Mouse (Mus musculus): ENCODE measurements around the gene Patl2. TPM values are rescaled to one million over a fixed set of nuclear protein-coding genes. Genes with fewer than 3 reads are reported as not detected.
A peak's percentile ranks its signal among the peaks of the same experiment; 100 is the strongest.
"Not testable (repeated sequence)": the region's sequence is repeated elsewhere in the genome, so short reads cannot be mapped to it uniquely, and the experiment has no call there.

The Patl2 gene
- polyA plus RNA-seq, 2 experiments: 0.04 TPM; not detected in 1

DNA sequence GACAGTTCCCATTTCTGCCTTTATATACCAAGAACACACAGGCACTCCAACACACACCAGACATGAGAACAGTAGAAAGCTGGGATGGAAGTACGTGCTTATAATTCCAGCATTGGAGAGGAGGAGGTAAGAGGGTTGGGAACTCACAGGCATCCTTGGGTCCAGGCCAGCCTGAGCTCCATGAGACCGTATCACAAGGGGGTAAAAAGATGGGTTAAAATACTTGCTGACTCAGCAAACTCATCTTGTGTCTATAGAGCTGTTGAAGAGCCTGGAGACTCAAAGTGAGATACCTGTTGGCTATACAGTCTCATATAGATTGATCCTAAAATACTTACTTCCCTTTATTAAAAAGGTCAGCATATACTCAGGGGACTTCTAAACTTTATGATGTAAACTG, 69.1 kb downstream of the Patl2 start:
- H3K27ac ChIP-seq: no peak overlapping the region
- no peak overlapping the region for H3K9ac ChIP-seq (replicated peaks)
- no peaks in the 10 kb centered on the region for H3K27me3 ChIP-seq (ENCODE audit: control insufficient read depth, insufficient read depth, low read length)
- H3K4me2 ChIP-seq (ENCODE audit: low read depth): peak overlapping the region; percentile 80
- no peak for TF ChIP-seq EP300 (IDR thresholded peaks at IDR 0.05; ENCODE audit: low read depth)
- TF ChIP-seq CTCF (IDR thresholded peaks at IDR 0.05; ENCODE audit: low read depth): no peak
- DNase-seq (ENCODE audit: low read depth in 3 of 3, low spot score in 3 of 3) (no peak), ATAC-seq (ENCODE audit: insufficient read depth) (no peak)
- WGBS (ENCODE audit: insufficient replicate concordance): 82% methylated on average over 2 of the region's 2 CpGs
- H3K4me3 ChIP-seq (ENCODE audit: insufficient read depth in 1 of 2, low read depth in 2 of 2, low read length in 2 of 2): peak overlapping the region in 1 of 2 experiments; percentile 98; a peak in 1 of 4 replicates
- H3K36me3 ChIP-seq (replicated peaks; ENCODE audit: control insufficient read depth, insufficient read depth, low read depth): peaks cover 6% of the 10 kb centered on the region
- H3K9me3 ChIP-seq (ENCODE audit: control insufficient read depth, low read length): no peaks in the 10 kb centered on the region
- peaks cover 12 to 13% of the 10 kb centered on the region in 2 experiments for H3K4me1 ChIP-seq (replicated peaks; ENCODE audit: control insufficient read depth in 2 of 2, insufficient read depth in 2 of 2, low read length in 1 of 2)

DNA sequence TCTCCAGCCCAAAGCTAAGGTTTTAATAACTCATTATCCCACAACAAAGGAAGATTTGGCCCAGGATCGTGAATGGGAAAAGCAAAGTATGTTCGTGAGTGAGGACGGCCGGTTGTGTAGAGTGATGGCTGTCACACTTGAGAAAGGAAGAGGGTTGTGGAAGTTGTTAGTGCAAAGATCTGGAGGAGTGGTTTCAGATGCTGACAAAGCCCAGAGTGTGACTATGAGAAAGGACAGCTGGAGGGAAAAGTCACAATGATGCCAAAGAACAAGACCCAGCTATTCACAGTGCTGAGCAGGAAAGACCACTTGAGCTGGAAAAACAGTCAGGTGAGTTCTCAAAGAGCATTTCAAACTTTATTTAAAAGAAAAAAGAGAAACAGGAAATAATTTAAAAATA, 76.3 kb downstream of the Patl2 start:
- no peak overlapping the region for H3K9ac ChIP-seq (replicated peaks)
- DNase-seq (ENCODE audit: low read depth in 3 of 3, low spot score in 3 of 3) (no peak), ATAC-seq (ENCODE audit: insufficient read depth) (no peak)
- peaks cover 12% of the 10 kb centered on the region for H3K36me3 ChIP-seq (replicated peaks; ENCODE audit: control insufficient read depth, insufficient read depth, low read depth)
- H3K27me3 ChIP-seq (ENCODE audit: control insufficient read depth, insufficient read depth, low read length): no peaks in the 10 kb centered on the region
- H3K27ac ChIP-seq: no peak overlapping the region
- H3K4me2 ChIP-seq (ENCODE audit: low read depth): no peak overlapping the region
- 71% methylated on average over 4 of the region's 4 CpGs for WGBS (ENCODE audit: insufficient replicate concordance)
- no peaks in the 10 kb centered on the region for H3K4me1 ChIP-seq (replicated peaks; ENCODE audit: control insufficient read depth in 2 of 2, insufficient read depth in 2 of 2, low read length in 1 of 2)
- H3K9me3 ChIP-seq (ENCODE audit: control insufficient read depth, low read length): no peaks in the 10 kb centered on the region
- H3K4me3 ChIP-seq (ENCODE audit: insufficient read depth in 1 of 2, low read depth in 2 of 2, low read length in 2 of 2): no peak overlapping the region
- TF ChIP-seq CTCF (IDR thresholded peaks at IDR 0.05; ENCODE audit: low read depth) (no peak), EP300 (IDR thresholded peaks at IDR 0.05; ENCODE audit: low read depth) (no peak)

DNA sequence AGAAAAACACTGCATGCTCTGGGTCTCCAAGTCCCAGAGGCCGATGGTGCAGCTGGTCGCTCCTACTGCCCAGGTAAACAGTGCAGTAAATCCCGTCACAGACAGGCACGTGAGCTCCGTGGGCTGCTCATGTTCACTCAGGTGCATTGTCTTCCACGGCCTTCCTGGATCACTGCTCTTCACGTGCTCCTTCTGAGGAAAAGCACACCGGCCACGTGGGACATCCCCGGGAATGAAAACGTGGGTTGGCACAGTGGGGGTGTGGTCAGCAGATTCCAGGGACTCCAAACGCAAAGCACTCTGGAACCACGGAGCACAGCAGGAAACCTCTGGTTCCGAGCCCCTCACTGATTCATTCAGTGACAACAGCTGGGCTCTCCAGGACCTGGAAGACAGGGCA, 77.9 kb downstream of the Patl2 start:
- Histone ChIP-seq H3K4me3 (ENCODE audit: insufficient read depth in 1 of 2, low read depth in 2 of 2, low read length in 2 of 2) (no peak overlapping the region), H3K4me2 (ENCODE audit: low read depth) (no peak overlapping the region), H3K4me1 (replicated peaks; ENCODE audit: control insufficient read depth in 2 of 2, insufficient read depth in 2 of 2, low read length in 1 of 2) (no peaks in the 10 kb centered on the region), H3K36me3 (replicated peaks; ENCODE audit: control insufficient read depth, insufficient read depth, low read depth) (peaks cover 10% of the 10 kb centered on the region), H3K9me3 (ENCODE audit: control insufficient read depth, low read length) (no peaks in the 10 kb centered on the region), H3K27me3 (ENCODE audit: control insufficient read depth, insufficient read depth, low read length) (no peaks in the 10 kb centered on the region), H3K9ac (replicated peaks) (no peak overlapping the region), H3K27ac (no peak overlapping the region)
- no peak for TF ChIP-seq CTCF (IDR thresholded peaks at IDR 0.05; ENCODE audit: low read depth)
- no peak for TF ChIP-seq EP300 (IDR thresholded peaks at IDR 0.05; ENCODE audit: low read depth)
- no peak for DNase-seq (ENCODE audit: low read depth in 3 of 3, low spot score in 3 of 3)
- no peak for ATAC-seq (ENCODE audit: insufficient read depth)
- WGBS (ENCODE audit: insufficient replicate concordance): 74% methylated on average over 14 of the region's 14 CpGs

DNA sequence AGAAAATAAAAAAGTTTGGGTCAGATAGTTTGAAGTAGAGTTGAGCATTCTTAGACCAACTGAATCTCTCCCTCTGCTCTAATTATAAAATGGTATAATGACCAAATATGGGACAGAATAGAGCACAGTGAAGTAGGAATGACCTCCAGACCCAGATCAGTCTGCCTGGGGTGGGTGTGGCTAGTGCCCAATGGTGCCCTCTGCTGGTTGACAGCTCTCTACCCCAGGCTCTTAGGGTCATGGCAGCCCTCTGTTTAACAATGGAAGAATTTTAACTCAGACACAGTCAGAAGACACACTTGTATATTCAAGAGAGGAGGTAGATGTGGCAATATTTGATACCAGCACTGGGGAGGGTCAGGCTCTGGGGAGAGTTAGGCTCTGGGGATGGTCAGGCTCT, 83.9 kb downstream of the Patl2 start:
- no peak for DNase-seq (ENCODE audit: low read depth in 3 of 3, low spot score in 3 of 3)
- TF ChIP-seq CTCF (IDR thresholded peaks at IDR 0.05; ENCODE audit: low read depth) (peak; percentile 75), EP300 (IDR thresholded peaks at IDR 0.05; ENCODE audit: low read depth) (no peak)

DNA sequence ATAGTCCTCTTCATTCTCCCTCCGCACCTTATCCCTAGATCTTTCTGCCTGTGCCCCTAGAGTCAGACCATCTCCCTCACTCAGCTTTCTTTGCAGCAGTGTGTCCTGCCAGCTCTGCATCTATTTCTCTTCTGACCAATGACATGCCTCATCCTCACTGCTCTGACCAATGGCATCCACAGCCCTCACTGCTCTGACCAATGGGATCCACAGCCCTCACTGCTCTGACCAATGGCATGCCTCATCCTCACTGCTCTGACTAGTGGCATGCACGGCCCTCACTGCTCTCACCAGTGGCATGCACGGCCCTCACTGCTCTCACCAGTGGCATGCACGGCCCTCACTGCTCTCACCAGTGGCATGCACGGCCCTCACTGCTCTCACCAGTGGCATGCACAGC, 88.3 kb downstream of the Patl2 start:
- not testable (repeated sequence) for DNase-seq (ENCODE audit: low read depth in 3 of 3, low spot score in 3 of 3); H3K36me3 ChIP-seq (replicated peaks; ENCODE audit: control insufficient read depth, insufficient read depth, low read depth); H3K27me3 ChIP-seq (ENCODE audit: control insufficient read depth, insufficient read depth, low read length); H3K9ac ChIP-seq (replicated peaks); H3K4me1 ChIP-seq (replicated peaks; ENCODE audit: control insufficient read depth in 2 of 2, insufficient read depth in 2 of 2, low read length in 1 of 2); H3K4me2 ChIP-seq (ENCODE audit: low read depth); H3K9me3 ChIP-seq (ENCODE audit: control insufficient read depth, low read length); H3K27ac ChIP-seq; H3K4me3 ChIP-seq (ENCODE audit: insufficient read depth in 1 of 2, low read depth in 2 of 2, low read length in 2 of 2)
- ATAC-seq (ENCODE audit: insufficient read depth): peak; percentile 47; the same call in 1 of the 2 replicates
- 66% methylated on average over 5 of the region's 5 CpGs for WGBS (ENCODE audit: insufficient replicate concordance)

More for the DNA sequence above, 83.9 kb downstream of the Patl2 start:
- Histone ChIP-seq H3K4me2 (ENCODE audit: low read depth) (no peak overlapping the region), H3K36me3 (replicated peaks; ENCODE audit: control insufficient read depth, insufficient read depth, low read depth) (peaks cover 3% of the 10 kb centered on the region), H3K4me1 (replicated peaks; ENCODE audit: control insufficient read depth in 2 of 2, insufficient read depth in 2 of 2, low read length in 1 of 2) (no peaks in the 10 kb centered on the region), H3K27me3 (ENCODE audit: control insufficient read depth, insufficient read depth, low read length) (no peaks in the 10 kb centered on the region), H3K9me3 (ENCODE audit: control insufficient read depth, low read length) (no peaks in the 10 kb centered on the region), H3K4me3 (ENCODE audit: insufficient read depth in 1 of 2, low read depth in 2 of 2, low read length in 2 of 2) (no peak overlapping the region), H3K27ac (no peak overlapping the region), H3K9ac (replicated peaks) (no peak overlapping the region)
- 0 out of 2 replicates have a peak, but pooled peaks have one; percentile 35 for ATAC-seq (ENCODE audit: insufficient read depth)
